Mouse (Mus musculus): ENCODE measurements around the gene Upf2. TPM values are rescaled to one million over a fixed set of nuclear protein-coding genes. Genes with fewer than 3 reads are reported as not detected.

Gene Upf2
- 10 to 100 TPM; 14.5 to 16.0 TPM for polyA plus RNA-seq (2017; shearing (Covaris generic))

DNA sequence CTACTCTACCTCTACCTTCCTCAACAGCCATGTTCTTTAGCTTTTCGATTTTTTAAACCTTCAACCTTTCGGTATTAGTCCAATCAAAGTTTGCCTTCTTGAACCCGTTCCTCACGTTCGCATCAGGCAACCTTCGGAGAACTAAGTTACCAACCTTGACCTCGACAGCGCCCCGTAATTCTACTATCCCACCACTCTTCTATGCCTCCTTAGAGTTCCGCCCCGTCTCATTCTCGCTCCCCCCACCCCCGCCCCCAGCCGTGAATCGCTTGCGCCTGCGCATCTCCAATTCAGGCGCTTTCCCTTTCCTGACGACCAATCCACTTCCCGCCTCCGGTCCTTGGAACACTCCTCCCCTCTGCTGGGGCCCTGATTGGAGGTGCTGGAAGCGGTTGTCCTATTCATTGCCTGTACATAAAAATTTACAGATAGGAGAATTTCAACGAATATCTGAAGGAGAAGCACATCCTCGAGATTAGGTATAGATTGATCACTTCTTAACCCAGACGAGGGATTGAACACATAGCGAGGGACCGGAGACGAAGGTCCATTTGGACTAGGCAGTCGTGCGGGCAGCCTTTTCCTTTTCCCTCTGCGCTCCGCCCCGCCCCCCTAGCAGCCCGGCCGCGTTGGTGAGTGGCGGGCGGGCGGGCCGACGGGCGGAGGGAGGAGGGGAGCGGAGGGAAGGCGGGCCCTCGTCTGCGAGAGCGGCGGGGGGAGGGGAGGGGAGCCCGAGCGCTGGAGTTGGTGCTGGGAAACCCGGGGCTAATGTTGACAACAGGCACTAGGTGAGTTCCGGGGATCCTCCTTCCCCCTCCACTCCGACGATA lies at the start of gene Upf2:
Gene Upf2 (plus strand): TSS at position 704 of the 830 bp plus-strand sequence.

DNA sequence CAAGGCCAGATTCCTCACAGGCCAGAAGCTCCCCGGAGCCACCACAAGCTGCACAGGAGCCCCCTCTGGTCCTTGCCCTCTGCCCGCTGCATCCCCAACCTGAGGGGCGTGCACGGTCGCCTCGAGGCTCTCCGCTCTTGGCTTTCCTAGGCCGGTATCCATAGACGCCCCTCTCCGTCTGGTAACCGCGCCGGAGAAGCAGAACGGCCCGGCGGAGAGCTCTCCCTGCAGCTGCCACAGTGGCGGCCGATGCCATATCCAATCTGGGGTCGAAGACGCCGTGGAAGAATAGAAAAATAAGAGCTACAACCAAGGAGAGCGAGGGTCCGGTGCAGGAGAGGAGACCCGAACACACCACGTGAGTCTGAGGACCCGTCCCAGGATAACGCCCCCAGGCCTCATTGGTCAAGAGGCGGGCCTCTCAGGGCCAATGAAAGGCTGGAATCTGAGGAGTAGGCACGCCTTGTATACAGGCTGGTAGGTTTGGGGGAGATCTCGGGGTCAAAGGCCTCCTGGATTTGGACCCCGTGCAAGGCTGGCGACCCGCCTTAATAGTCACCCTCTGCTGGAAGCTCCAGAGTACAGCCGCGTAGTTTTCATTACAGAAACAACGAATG lies 8.7 kb upstream of the Upf2 start, which contains the start of gene Dhtkd1:
Gene Dhtkd1 (minus strand): TSS at position 377 of the 617 bp plus-strand sequence.

Other genes starting within 250 kb of the Upf2 start
- gene Camk1d, start 237.0 kb upstream of the Upf2 start, polyA plus RNA-seq (2017; shearing (Covaris generic)) = 10 to 100 TPM; 25.5 to 27.2 TPM
- 10 to 100 TPM; 33.7 to 42.3 TPM for gene Nudt5, start 106.5 kb upstream of the Upf2 start, polyA plus RNA-seq (2017; shearing (Covaris generic))
- 100 to 1,000 TPM; 138 to 181 TPM for gene Cdc123, start 106.3 kb upstream of the Upf2 start, polyA plus RNA-seq (2017; shearing (Covaris generic))
- 1 to 10 TPM in 1 of 2 experiments, under 1 TPM in 1; 0.76 to 3.2 TPM for gene Gm13199, start 88.5 kb upstream of the Upf2 start, polyA plus RNA-seq (2017; shearing (Covaris generic))
- gene Sec61a2, start 56.0 kb upstream of the Upf2 start, polyA plus RNA-seq (2017; shearing (Covaris generic)) = 10 to 100 TPM; 20.0 to 21.6 TPM
- gene Dhtkd1, start 8.7 kb upstream of the Upf2 start, polyA plus RNA-seq (2017; shearing (Covaris generic)) = under 1 TPM in 1 of 2 experiments, not detected in 1; 0.17 TPM
- gene Proser2, start 178.7 kb downstream of the Upf2 start, polyA plus RNA-seq (2017; shearing (Covaris generic)) = under 1 TPM in 1 of 2 experiments, not detected in 1; 0.68 TPM